ENCODE assay signal across 8 mouse cellular contexts in genomic region chr5:107359395-107360053, GRCm38 (mm10). TPM values are rescaled to one million over a fixed set of nuclear protein-coding genes. Genes with fewer than 3 reads are reported as not detected.
DNase-seq lines count a peak whose midpoint lies in the region; ATAC-seq and TF ChIP-seq lines count a peak whose summit lies in the region.

No protein-coding gene starts in this region.

- peak overlapping the region; percentile 57 for H3K4me2 ChIP-seq in forebrain, embryonic 16.5 days (ENCODE audit: low read length)
- peak overlapping the region; percentile 61 for H3K4me2 ChIP-seq in lung, embryonic 14.5 days

- intact Hi-C loops in heart, postnatal 36 days (cut with DNase I), result loop anchor here (5.0 kb wide), 1 partner anchor 78 kb away; the partner anchor contains the start of gene Btbd8

- H3K36me3 ChIP-seq in G1E (replicated peaks), result no peaks in the 10 kb centered on the region
- H3K36me3 ChIP-seq in forebrain, embryonic 16.5 days (ENCODE audit: control insufficient read depth, insufficient read depth), result no peaks in the 10 kb centered on the region
- no peaks in the 10 kb centered on the region for H3K36me3 ChIP-seq in lung, embryonic 14.5 days (ENCODE audit: insufficient read depth)
- H3K36me3 ChIP-seq in thymus, adult 2 months (ENCODE audit: control insufficient read depth, insufficient read depth, low read length), result no peaks in the 10 kb centered on the region

- H3K4me1 ChIP-seq in G1E (ENCODE audit: insufficient read depth, low read depth, low read length), result peaks cover 8% of the 10 kb centered on the region
- H3K4me1 ChIP-seq in forebrain, embryonic 16.5 days (replicated peaks; ENCODE audit: control insufficient read depth, insufficient read depth, low read length), result peaks cover 6% of the 10 kb centered on the region; the same call in 1 of the 2 replicates
- no peaks in the 10 kb centered on the region for H3K4me1 ChIP-seq in lung, embryonic 14.5 days (ENCODE audit: insufficient read depth)
- H3K4me1 ChIP-seq in olfactory bulb, adult 2 months (ENCODE audit: control insufficient read depth, insufficient read depth, low read length), result peaks cover 4% of the 10 kb centered on the region
- H3K4me1 ChIP-seq in thymus, adult 2 months (replicated peaks; ENCODE audit: control insufficient read depth, insufficient read depth, low read length), result peaks cover 26% of the 10 kb centered on the region

- no peaks in the 10 kb centered on the region for H3K9me3 ChIP-seq in G1E (replicated peaks)
- H3K9me3 ChIP-seq in forebrain, embryonic 16.5 days (ENCODE audit: control insufficient read depth, low read length), result no peaks in the 10 kb centered on the region
- no peaks in the 10 kb centered on the region for H3K9me3 ChIP-seq in lung, embryonic 14.5 days (ENCODE audit: low read depth, low read length)

- WGBS in forebrain, embryonic 16.5 days, result 0% methylated on average over 29 of the region's 40 CpGs
- WGBS in lung, embryonic 14.5 days, result 2% methylated on average over 29 of the region's 40 CpGs
- under 1% methylated on average over 40 of the region's 40 CpGs for WGBS in olfactory bulb, adult 2 months
- under 1% methylated on average over 40 of the region's 40 CpGs for WGBS in thymus, adult 2 months

- no peak for TF ChIP-seq CTCF in G1E (IDR thresholded peaks at IDR 0.05; ENCODE audit: low read depth, low read length)
- no peak for TF ChIP-seq CTCF in layer of hippocampus, adult 2 months (conservative IDR thresholded peaks at IDR 0.05)
- TF ChIP-seq CTCF in lung, embryonic 14.5 days (IDR thresholded peaks at IDR 0.05; ENCODE audit: low read depth), result no peak
- TF ChIP-seq CTCF in olfactory bulb, adult 2 months (IDR thresholded peaks at IDR 0.05; ENCODE audit: insufficient read depth, low read depth, low read length), result no peak
- no peak for TF ChIP-seq CTCF in thymus, adult 2 months (IDR thresholded peaks at IDR 0.05; ENCODE audit: borderline replicate concordance, control insufficient read depth, extremely low read depth, insufficient read depth, low read length, poor library complexity)

- H3K4me3 ChIP-seq in G1E (ENCODE audit: low read depth, low read length), result peak overlapping the region; percentile 67
- peak overlapping the region; percentile 55 for H3K4me3 ChIP-seq in forebrain, embryonic 16.5 days (replicated peaks; ENCODE audit: low read length)
- H3K4me3 ChIP-seq in layer of hippocampus, adult 2 months, result peak overlapping the region; percentile 74
- H3K4me3 ChIP-seq in lung, embryonic 14.5 days (ENCODE audit: low read depth, low read length), result peak overlapping the region; percentile 53
- peak overlapping the region; percentile 78 for H3K4me3 ChIP-seq in olfactory bulb, adult 2 months (ENCODE audit: insufficient read depth, low read depth, low read length)
- H3K4me3 ChIP-seq in thymus, adult 2 months (ENCODE audit: control insufficient read depth, insufficient read depth, low read length), result peak overlapping the region; percentile 61

- H3K27me3 ChIP-seq in G1E (ENCODE audit: insufficient read depth, low read length), result peaks cover 15% of the 10 kb centered on the region
- H3K27me3 ChIP-seq in forebrain, embryonic 16.5 days (replicated peaks; ENCODE audit: control insufficient read depth, insufficient read depth, low read length), result no peaks in the 10 kb centered on the region
- H3K27me3 ChIP-seq in lung, embryonic 14.5 days (ENCODE audit: insufficient read depth, low read length), result no peaks in the 10 kb centered on the region
- H3K27me3 ChIP-seq in thymus, adult 2 months (ENCODE audit: control insufficient read depth, insufficient read depth, low read length), result no peaks in the 10 kb centered on the region

- H3K27ac ChIP-seq in forebrain, embryonic 16.5 days (ENCODE audit: low read length), result peak overlapping the region; percentile 31; the same call in 1 of the 2 replicates
- peak overlapping the region; percentile 88 for H3K27ac ChIP-seq in layer of hippocampus, adult 2 months
- peak overlapping the region; percentile 71 for H3K27ac ChIP-seq in lung, embryonic 14.5 days (ENCODE audit: low read depth)
- H3K27ac ChIP-seq in olfactory bulb, adult 2 months (ENCODE audit: insufficient read depth, low read depth, low read length), result no peak overlapping the region
- H3K27ac ChIP-seq in thymus, adult 2 months (ENCODE audit: control insufficient read depth, insufficient read depth, low read length), result no peak overlapping the region

- no peak for TF ChIP-seq POLR2A in olfactory bulb, adult 2 months (IDR thresholded peaks at IDR 0.05; ENCODE audit: insufficient read depth, low read depth, low read length)
- TF ChIP-seq POLR2A in thymus, adult 2 months (IDR thresholded peaks at IDR 0.05; ENCODE audit: control insufficient read depth, extremely low read depth, insufficient read depth, low read length, poor library complexity), result peak; percentile 37; the same call in 1 of the 2 replicates

- DNase-seq in G1E (ENCODE audit: low spot score), result peak; percentile 63
- peak; percentile 91 to 93 for DNase-seq in cerebellum, adult 18-20 months
- DNase-seq in heart, postnatal 36 days, result peak; percentile 87 to 88
- peak; percentile 89 to 92 for DNase-seq in layer of hippocampus, adult 2 months (ENCODE audit: low spot score in 2 of 2)
- peak; percentile 90 for DNase-seq in lung, embryonic 14.5 days
- peak; percentile 94 for DNase-seq in thymus, adult 2 months

- ATAC-seq in G1E (ENCODE audit: extremely low read depth, insufficient number of reproducible peaks, low FRiP score, poor library complexity, severe bottlenecking), result peak; percentile 98
- ATAC-seq in forebrain, embryonic 16.5 days, result peak; percentile 97
- ATAC-seq in lung, embryonic 14.5 days (ENCODE audit: insufficient read depth), result peak; percentile 97

- peak overlapping the region; percentile 71 for H3K9ac ChIP-seq in forebrain, embryonic 16.5 days (replicated peaks; ENCODE audit: low read depth, low read length)
- H3K9ac ChIP-seq in lung, embryonic 14.5 days, result peak overlapping the region; percentile 57

RNA-seq across cellular contexts. Expression of gene Brdt, which starts 28.6 kb away (rescaled TPM):
- total RNA-seq in G1E (2014; fragmentation: Nextera tagmentation) (0.63 TPM in 1 of 2 replicates, not detected in the other), G1E (2017) (0.11 and 0.12 TPM in 2 replicates)
- not detected in 2 replicates for polyA plus RNA-seq in G1E (2012)
- polyA plus RNA-seq in forebrain, embryonic 16.5 days (2015; fragmentation: Nextera tagmentation; extraction: Ambion mirVana), result 1.3 and 2.0 TPM in 2 replicates
- under 1 TPM; 0.46 to 0.67 TPM for total RNA-seq in heart, postnatal 36 days (2021)
- total RNA-seq in layer of hippocampus, adult 2 months (2021), result 10 to 100 TPM; 16.2 to 17.3 TPM
- polyA plus RNA-seq in lung, embryonic 14.5 days (2014; fragmentation: Nextera tagmentation; extraction: Ambion mirVana), result 1.4 and 1.5 TPM in 2 replicates
- not detected in 2 replicates for polyA plus RNA-seq in olfactory bulb, adult 2 months (2012; ENCODE audit: insufficient read depth, insufficient read length, low replicate concordance, missing spikeins)
- polyA plus RNA-seq in thymus, adult 2 months (2012; rRNA removed), result 4.7 and 4.9 TPM in 2 replicates

RNA-seq across cellular contexts. Expression of gene Ephx4, which starts 43.0 kb away (rescaled TPM):
- total RNA-seq in G1E (2014; fragmentation: Nextera tagmentation) (not detected in 2 replicates), G1E (2017) (not detected in 2 replicates)
- not detected in 2 replicates for polyA plus RNA-seq in G1E (2012)
- 8.0 and 10.5 TPM in 2 replicates for polyA plus RNA-seq in forebrain, embryonic 16.5 days (2015; fragmentation: Nextera tagmentation; extraction: Ambion mirVana)
- under 1 TPM; 0.31 to 0.33 TPM for total RNA-seq in heart, postnatal 36 days (2021)
- total RNA-seq in layer of hippocampus, adult 2 months (2021), result 10 to 100 TPM; 59.4 to 62.5 TPM
- polyA plus RNA-seq in lung, embryonic 14.5 days (2014; fragmentation: Nextera tagmentation; extraction: Ambion mirVana), result 1.6 and 2.2 TPM in 2 replicates
- polyA plus RNA-seq in olfactory bulb, adult 2 months (2012; ENCODE audit: insufficient read depth, insufficient read length, low replicate concordance, missing spikeins), result not detected in 2 replicates
- polyA plus RNA-seq in thymus, adult 2 months (2012; rRNA removed), result 1.2 and 1.3 TPM in 2 replicates

Comparison
In these comparisons a context has a peak if more than half of its experiments do, and no peak if none do; other contexts are left out.
1. H3K27ac ChIP-seq: peak in forebrain, embryonic 16.5 days (single experiment), layer of hippocampus, adult 2 months (single experiment) and lung, embryonic 14.5 days (single experiment); none in olfactory bulb, adult 2 months (single experiment) and thymus, adult 2 months (single experiment).
2. Peak in every context shown above with its lines, with median percentiles within 50 percentile points of each other: ATAC-seq, DNase-seq and H3K4me3 ChIP-seq.